Mouse (Mus musculus) small intestine, adult 2 months (tissue): Measurements from ENCODE around the gene Lmbr1l. TPM values are rescaled to one million over a fixed set of nuclear protein-coding genes. Genes with fewer than 3 reads are reported as not detected.

ENCODE experiments used
- H3K27ac ChIP-seq: fragments of 200-500 bp; 2 replicates; pipeline ENCODE4 v1.5.1; 2012; ENCODE audit warnings: low read depth, low read length, control low read depth, inconsistent platforms; ENCODE audit not compliant: insufficient read depth
- H3K27me3 ChIP-seq: fragments of 200-500 bp; 2 replicates; pipeline ENCODE4 v1.6.1; 2012; ENCODE audit warnings: mild to moderate bottlenecking, moderate library complexity, low read length, inconsistent platforms; ENCODE audit not compliant: control insufficient read depth, insufficient read depth
- H3K36me3 ChIP-seq: fragments of 200-500 bp; 2 replicates; pipeline ENCODE4 v1.6.1; 2012; ENCODE audit warnings: mild to moderate bottlenecking, low read length, control low read depth, inconsistent platforms; ENCODE audit not compliant: control insufficient read depth, insufficient read depth
- H3K4me1 ChIP-seq: fragments of 200-500 bp; 2 replicates; pipeline ENCODE4 v1.6.1; 2012; ENCODE audit warnings: low read length, inconsistent platforms, mixed read lengths; ENCODE audit not compliant: control insufficient read depth, insufficient read depth, insufficient read length
- H3K4me3 ChIP-seq: fragments of 200-500 bp; 2 replicates; pipeline ENCODE4 v1.5.1; 2012; ENCODE audit warnings: low read depth, mild to moderate bottlenecking, control low read depth, inconsistent platforms, low read length, moderate library complexity
- CTCF ChIP-seq: fragments of 200-500 bp; IDR thresholded peaks from 2 replicates; pipeline ENCODE4 v1.5.1; 2012; ENCODE audit warnings: low read depth, mild to moderate bottlenecking, control low read depth, inconsistent platforms, low read length, moderate library complexity, mixed read lengths; ENCODE audit not compliant: insufficient replicate concordance, insufficient read length; ENCODE audit errors: extremely low read depth
- POLR2A ChIP-seq: fragments of 200-500 bp; IDR thresholded peaks from 2 replicates; pipeline ENCODE4 v1.6.1; 2012; ENCODE audit warnings: low read depth, mild to moderate bottlenecking, control low read depth, inconsistent platforms, low read length, moderate library complexity
- WGBS: fragments of 180-500 bp; shearing (Covaris S2); methylation state at CpG from one replicate; pipeline ENCODE4 v1.1.7; 2018; 5-methylcytosine and 5-hydroxymethylcytosine counted together
- polyA plus RNA-seq: library from polyadenylated mRNA; depleted of rRNA; stranded (reverse); fragments of >200 nt; gene quantifications from 2 replicates; pipeline ENCODE4 v1.2.3, GENCODE M21; 2012

Gene Lmbr1l
- polyA plus RNA-seq, 1 experiment = 395 TPM

DNA sequence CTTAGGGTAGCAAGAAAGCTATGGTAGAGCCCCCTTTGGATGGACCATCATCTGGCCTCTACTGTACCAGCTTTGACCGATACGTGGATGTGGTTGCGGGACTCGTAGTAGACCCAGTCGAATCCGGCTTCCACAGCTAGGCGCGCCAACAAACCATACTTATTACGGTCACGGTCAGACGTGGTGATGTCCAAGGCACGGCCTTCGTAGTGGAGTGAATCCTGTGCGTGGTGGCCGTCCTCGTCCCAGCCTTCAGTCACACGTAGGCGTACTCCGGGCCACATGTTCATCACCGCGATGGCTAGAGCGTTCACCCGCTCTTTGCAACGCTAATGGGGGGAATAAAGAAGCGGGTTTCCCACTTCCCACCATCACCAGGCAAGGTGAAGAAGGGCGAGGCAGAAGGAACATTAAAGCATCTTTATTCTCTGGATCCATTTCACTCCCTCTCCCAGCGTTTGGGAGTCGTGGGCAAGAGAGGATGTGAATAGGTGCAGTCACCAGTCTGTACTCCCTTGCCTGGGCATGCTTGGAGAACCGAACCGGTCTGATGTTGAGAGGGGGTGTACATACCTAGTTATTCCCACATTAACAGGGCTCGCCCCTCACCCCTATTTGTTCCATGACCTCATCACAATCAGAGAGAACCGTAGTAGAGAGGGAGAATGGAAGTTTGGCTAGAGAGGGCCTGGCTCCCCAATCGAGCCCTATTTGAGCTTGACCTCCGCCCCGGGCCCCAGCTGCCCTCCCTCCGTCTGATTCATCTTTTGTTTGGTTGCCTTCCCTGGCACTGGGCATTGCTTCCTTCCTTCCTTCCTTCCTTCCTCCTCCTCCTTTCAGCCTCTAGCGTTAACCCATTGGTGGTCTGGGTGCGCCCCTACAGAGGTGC lies 23.0 kb downstream of the Lmbr1l start:
- no peak overlapping the region for H3K27ac ChIP-seq
- peaks cover 20% of the 10 kb centered on the region for H3K4me1 ChIP-seq
- 11% methylated on average over 38 of the region's 38 CpGs for WGBS
- H3K36me3 ChIP-seq = no peaks in the 10 kb centered on the region
- TF ChIP-seq POLR2A = no peak
- no peak for TF ChIP-seq CTCF
- peaks cover 54% of the 10 kb centered on the region for H3K27me3 ChIP-seq
- peak overlapping the region; percentile 76 for H3K4me3 ChIP-seq

GRCm38 (mm10) chr15:98893940-98894745 lies 23.9 kb downstream of the Lmbr1l start, which contains the start of gene Rhebl1:
Gene Rhebl1 (minus strand): TSS chr15:98894540.
- peak within 1 kb of the TSS; percentile 76 for H3K4me3 ChIP-seq
- no peaks in the 10 kb centered on the region for H3K36me3 ChIP-seq
- H3K27ac ChIP-seq = no peak within 1 kb of the TSS
- H3K4me1 ChIP-seq = peaks cover 20% of the 10 kb centered on the region
- under 1% methylated on average over 77 of the region's 77 CpGs for WGBS
- H3K27me3 ChIP-seq = peaks cover 54% of the 10 kb centered on the region
- TF ChIP-seq CTCF (no peak), POLR2A (no peak)

- no peak for TF ChIP-seq CTCF
- no peak for TF ChIP-seq POLR2A
- WGBS = 93% methylated on average over 4 of the region's 4 CpGs
- H3K4me1 ChIP-seq = peaks cover 20% of the 10 kb centered on the region
- peaks cover 44% of the 10 kb centered on the region for H3K27me3 ChIP-seq
- H3K36me3 ChIP-seq = no peaks in the 10 kb centered on the region
- no peak overlapping the region for H3K4me3 ChIP-seq
- H3K27ac ChIP-seq = no peak overlapping the region
These were observed 25.0 kb downstream of the Lmbr1l start for GRCm38 (mm10) chr15:98893036-98893435.

DNA sequence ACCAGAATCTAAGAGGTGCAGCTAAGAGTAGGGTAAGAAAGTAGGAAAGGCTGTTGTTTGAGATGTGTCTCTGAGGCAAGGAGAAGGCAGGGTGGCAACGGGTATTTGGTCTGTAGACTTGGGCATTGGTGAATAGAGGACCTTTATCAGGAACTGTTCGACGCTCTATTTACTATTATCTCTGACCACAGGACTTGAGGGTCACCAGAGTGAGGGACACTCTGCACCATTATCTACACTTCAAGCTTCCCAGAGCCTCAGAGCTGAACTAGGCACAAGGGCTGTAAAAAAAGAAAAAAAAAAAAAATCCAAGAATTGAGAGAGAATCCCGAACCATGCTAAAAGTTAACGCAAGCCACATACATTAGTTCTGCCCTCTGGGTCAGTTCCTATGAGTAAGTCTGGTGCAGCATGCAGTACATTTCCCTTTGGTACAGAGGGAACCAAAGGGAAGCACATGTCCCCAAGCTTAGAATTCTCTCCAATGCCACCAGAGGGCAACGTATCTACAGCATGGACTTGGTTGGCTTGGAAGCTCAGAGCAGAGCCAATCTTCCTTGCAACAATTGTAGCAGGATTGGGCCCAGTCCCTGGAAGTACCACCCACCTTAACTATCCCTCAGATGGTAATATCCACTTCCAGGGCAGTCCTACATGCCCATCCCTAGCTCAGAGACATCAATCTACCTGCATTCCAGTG lies 26.0 kb downstream of the Lmbr1l start:
- H3K27ac ChIP-seq = no peak overlapping the region
- peaks cover 18% of the 10 kb centered on the region for H3K4me1 ChIP-seq
- H3K27me3 ChIP-seq = peaks cover 34% of the 10 kb centered on the region
- no peaks in the 10 kb centered on the region for H3K36me3 ChIP-seq
- WGBS = 27% methylated on average over 6 of the region's 6 CpGs
- TF ChIP-seq POLR2A (no peak), CTCF (peak; percentile 58; the same call in 1 of the 2 replicates)
- no peak overlapping the region for H3K4me3 ChIP-seq

DNA sequence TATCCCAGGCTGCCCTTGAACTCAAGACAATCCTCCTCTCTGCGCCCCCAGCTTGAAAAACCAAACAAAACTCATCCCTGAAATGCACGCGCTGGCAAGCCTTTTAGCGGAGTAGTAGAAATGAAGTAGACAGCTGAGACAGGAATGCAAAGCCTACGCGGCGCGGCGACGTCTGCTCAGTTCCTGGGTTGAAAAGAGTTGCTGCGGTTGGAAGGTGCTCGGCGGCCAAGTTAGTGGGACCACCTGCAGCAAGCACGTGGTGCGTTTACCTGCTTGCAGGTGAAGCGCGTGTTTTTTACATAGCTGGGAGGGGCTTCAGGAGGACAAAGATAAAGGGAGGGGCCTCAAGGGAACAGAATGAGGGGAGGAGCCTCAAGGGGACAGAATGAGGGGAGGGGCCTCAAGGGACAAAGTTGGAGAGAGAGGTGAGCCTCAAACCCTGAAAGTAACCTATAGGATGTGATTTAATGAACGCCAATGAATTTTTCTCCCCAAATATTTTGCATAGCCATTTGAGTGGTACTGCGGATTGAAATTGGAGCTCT lies 26.8 kb downstream of the Lmbr1l start:
- H3K27ac ChIP-seq = no peak overlapping the region
- no peak for TF ChIP-seq CTCF
- TF ChIP-seq POLR2A = no peak
- H3K4me1 ChIP-seq = peaks cover 18% of the 10 kb centered on the region
- 15% methylated on average over 19 of the region's 19 CpGs for WGBS
- no peaks in the 10 kb centered on the region for H3K36me3 ChIP-seq
- H3K4me3 ChIP-seq = peak overlapping the region; percentile 47
- H3K27me3 ChIP-seq = peaks cover 29% of the 10 kb centered on the region

- H3K4me3 ChIP-seq = no peak overlapping the region
- H3K4me1 ChIP-seq = peaks cover 2% of the 10 kb centered on the region; the same call in 1 of the 2 replicates
- H3K27ac ChIP-seq = no peak overlapping the region
- no peak for TF ChIP-seq POLR2A
- TF ChIP-seq CTCF = no peak
- no peaks in the 10 kb centered on the region for H3K27me3 ChIP-seq
- 79% methylated on average over 7 of the region's 7 CpGs for WGBS
- H3K36me3 ChIP-seq = no peaks in the 10 kb centered on the region
These were observed 30.5 kb downstream of the Lmbr1l start for GRCm38 (mm10) chr15:98887526-98887925.
